Mouse (Mus musculus) lung, postnatal 4 days (tissue): Measurements from ENCODE around the gene Arl14ep.
"Not testable (repeated sequence)": the region's sequence is repeated elsewhere in the genome, so short reads cannot be mapped to it uniquely, and the experiment has no call there.

Experiments used
- DNase-seq, 2 experiments: peaks; one replicate each; pipeline ENCODE4 v3.0.0; 2021

Gene Arl14ep

GRCm38 (mm10) chr2:106973959-106974639 lies at the start of gene Arl14ep:
Gene Arl14ep, minus strand, starts transcription at chr2:106974424.
- peak; percentile 90 to 91 for DNase-seq

DNA sequence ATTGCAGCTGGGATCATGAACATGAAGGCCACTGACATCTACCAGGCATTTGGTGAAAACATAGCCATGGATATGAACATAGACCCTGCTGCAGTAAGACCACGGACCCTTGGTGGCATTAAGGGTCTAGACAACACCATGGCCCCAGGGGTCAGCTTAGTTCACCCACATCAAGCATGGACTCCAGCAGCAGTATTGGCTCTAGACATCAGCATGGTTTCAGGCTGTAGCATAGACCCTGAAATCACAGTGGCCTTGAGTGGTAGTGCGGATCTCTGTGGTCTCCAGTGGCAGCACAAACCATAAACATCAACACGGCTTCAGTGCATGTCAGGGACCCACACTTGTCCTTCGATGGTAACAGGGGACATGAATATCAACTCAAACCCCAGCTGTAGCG lies 48.5 kb upstream of the Arl14ep start:
- no peak for DNase-seq

DNA sequence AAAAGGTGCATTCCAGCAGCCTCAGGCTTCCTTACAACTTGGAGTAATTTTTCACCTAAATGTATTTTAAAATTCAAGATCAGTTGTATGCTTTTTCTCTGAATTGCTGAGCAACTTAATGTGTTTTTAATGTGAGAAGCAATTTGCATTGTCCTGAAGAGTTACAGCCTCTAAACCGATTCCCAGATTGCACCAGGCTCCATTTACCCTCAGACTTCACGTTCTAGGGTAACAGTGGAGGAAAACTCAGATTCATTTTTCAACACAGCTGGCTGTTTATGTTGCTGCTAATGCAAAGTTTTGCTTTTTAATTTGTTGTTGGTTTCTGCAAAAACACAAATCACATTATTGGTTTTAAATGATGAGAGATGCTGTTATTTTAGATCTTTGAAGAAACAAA lies 45.1 kb upstream of the Arl14ep start:
- no peak for DNase-seq

DNA sequence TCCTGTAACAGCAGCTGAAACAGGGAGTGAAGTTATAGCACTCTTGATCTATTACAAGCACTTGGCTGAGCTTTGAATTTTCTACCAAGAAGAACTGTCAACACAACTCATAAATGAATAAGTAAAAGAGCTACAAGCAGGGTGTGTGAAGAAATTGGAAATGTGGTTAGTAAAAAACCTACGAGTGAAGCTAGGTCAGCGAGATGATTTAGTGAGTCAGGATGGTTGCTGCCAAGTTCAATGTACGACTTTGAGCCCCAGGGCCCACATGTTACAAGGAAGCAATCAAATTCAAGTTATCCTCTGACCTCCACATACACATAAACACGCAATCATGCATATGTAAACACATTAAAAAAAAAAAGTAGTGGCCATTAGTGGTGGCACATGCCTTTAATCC lies 38.9 kb upstream of the Arl14ep start:
- DNase-seq = no peak

DNA sequence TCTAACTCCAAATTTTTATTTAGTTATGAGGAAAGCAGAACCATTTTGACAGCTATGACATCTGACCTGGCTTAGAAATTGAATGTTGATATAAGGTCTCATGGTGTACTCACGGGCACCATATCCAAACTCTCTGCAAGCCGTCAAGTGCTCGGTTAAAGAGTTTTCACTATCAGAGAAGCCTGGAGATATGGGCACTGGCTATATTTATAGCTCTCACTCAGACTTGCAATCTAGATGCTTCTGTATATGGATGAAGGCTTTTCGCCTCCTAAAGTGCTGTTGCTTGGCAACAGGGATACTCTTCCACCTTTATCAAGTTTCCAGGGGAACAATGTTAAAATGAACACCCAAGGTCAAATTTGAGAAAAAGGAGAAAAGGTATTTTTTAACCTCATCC lies 38.1 kb upstream of the Arl14ep start:
- DNase-seq = no peak

GRCm38 (mm10) chr2:107010160-107010559 lies 35.9 kb upstream of the Arl14ep start:
- DNase-seq = no peak

GRCm38 (mm10) chr2:107006378-107006777 lies 32.2 kb upstream of the Arl14ep start:
- DNase-seq = no peak

- DNase-seq = not testable (repeated sequence)
Measured at GRCm38 (mm10) chr2:107005876-107006275, 31.7 kb upstream of the Arl14ep start.

- no peak for DNase-seq
Measured at GRCm38 (mm10) chr2:106991261-106991660, 17.0 kb upstream of the Arl14ep start.

GRCm38 (mm10) chr2:106984945-106985344 lies 10.7 kb upstream of the Arl14ep start:
- no peak for DNase-seq

DNA sequence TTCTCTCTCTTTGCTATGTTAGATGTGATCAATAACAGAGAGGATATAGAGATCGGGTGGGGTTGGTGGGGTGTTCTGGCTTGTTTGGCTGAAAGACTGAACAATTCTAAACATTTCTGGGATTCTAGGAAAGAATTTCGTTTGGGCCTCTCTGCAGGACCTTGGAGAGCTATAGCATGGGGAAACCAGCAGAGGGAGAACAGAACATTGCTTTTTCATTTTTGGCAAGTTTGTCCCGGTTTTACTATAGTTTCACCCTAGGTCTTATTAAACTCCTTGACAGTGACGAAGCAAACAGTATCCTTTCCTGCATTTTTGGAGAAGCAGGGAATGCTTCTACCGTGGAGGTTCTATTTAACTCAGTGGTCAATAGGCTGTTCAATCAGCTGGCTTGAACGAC lies 8.3 kb upstream of the Arl14ep start:
- no peak for DNase-seq

DNA sequence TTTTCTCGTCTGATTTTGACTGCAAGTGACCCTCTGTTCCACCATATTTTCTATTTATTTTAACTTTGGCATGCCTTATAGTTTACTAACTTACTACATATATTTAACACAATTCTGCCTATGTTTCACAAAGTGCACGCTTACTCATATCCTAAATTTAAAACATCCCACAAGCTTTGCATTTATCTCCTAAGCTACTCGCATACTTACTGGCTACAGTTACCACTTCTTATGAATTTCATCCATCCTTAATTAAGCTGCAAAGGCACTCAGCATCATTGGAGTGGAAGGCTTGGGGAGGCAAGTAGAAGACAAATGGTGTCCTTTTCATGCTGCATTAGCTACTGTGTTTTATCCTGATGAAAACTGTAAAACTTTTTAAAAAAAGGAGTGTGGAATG lies 2.2 kb upstream of the Arl14ep start:
- no peak for DNase-seq

- DNase-seq = no peak
Measured at GRCm38 (mm10) chr2:106973332-106973958, 779 bp downstream of the Arl14ep start.

DNA sequence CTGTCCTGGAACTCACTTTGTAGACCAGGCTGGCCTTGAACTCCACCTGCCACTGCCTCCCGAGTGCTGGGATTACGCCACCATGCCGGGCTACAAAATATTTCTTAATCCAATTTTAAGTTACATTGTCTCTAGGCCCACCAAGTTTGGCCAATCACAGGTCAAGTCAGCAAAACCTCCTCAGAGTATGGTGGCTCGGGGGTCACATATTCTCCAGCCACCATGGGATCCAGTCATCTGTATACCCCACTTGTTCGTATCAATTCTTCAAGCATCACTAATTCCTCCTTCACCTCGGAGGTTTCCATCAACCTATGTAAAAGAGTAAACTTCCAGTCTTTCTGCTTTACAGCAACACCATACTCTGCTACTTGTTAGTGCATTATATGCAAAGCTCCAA lies 1.4 kb downstream of the Arl14ep start:
- no peak for DNase-seq

GRCm38 (mm10) chr2:106970971-106971370 lies 3.3 kb downstream of the Arl14ep start:
- no peak for DNase-seq

DNA sequence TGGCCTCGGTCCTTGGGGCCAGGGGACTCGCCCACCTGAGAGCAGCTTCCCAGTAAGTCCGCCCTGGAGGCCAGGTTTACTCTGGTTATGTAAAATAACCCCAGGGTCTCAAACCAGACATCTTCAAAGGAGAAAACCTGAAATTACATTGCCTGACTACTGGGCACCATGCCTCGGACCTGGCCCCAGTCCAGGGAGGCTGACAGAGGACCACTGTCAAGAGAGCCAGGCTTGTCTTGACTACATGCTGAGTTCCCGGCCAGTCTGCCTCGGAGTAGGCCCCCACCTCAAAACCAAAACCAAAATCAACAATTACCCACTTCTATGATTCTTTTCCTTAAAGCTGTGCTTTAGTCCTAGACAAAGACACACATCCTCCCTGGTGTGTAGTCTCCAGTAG lies 5.9 kb downstream of the Arl14ep start:
- no peak for DNase-seq

GRCm38 (mm10) chr2:106963560-106963959 lies 10.7 kb downstream of the Arl14ep start:
- DNase-seq = no peak

- no peak for DNase-seq
Measured at GRCm38 (mm10) chr2:106961650-106962049, 12.6 kb downstream of the Arl14ep start.

DNA sequence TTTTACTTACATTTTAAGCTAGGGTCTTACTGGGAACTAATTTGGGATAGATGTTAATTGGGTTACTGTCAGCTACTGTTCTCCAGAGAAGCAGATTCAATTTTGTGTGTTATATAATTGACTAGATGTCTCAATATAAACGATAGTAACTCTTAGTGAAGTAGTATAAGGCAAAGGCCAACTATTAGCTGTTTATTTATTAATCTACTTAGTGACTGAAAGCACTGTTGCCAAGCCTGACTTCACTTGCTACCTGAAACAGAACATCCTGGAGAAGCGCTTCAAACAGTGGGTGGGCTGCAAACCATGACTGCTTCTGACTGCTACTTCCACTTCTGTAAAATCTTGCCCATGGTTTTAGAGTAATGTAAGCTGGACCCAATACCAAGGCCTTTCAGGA lies 13.2 kb downstream of the Arl14ep start:
- DNase-seq = no peak

DNA sequence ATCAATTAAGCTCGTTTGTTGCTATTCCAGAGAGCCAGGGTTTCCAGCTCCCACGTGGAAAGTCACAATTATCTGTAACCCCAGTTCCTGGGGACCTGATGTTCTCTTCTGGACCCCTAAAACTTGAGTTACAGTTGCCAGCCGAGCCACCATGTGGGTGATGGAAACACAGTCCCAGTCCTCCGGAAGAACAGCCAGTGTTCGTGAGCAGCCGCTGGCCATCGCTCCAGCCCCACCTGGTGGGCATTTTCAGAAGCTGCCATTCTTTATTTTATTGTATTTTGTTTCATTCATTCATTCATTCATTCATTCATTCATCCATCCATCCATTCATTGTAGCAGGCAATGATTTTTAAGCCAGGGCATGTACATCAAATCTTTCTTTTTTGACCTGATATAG lies 14.0 kb downstream of the Arl14ep start:
- DNase-seq = no peak

- no peak for DNase-seq
Measured at GRCm38 (mm10) chr2:106959380-106959779, 14.8 kb downstream of the Arl14ep start.

DNA sequence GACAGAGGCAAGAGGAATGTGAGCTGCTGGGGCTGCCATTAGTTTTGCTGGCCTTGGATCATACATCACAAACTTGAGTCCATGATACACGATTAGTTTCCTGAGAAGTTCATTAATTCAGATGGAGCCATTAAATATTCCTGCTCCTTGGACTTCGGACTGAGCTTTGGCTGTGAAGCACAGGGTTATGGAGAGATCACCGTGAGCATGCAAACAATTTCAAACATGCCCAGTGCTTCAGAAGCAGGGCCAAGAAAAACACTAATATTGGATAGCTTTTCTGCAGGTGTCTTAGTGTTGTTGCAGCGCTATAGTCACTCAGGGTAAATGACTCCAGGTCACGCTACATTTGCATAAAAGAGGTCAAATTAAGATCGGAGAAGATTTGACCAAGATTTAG lies 15.3 kb downstream of the Arl14ep start:
- DNase-seq = no peak

DNA sequence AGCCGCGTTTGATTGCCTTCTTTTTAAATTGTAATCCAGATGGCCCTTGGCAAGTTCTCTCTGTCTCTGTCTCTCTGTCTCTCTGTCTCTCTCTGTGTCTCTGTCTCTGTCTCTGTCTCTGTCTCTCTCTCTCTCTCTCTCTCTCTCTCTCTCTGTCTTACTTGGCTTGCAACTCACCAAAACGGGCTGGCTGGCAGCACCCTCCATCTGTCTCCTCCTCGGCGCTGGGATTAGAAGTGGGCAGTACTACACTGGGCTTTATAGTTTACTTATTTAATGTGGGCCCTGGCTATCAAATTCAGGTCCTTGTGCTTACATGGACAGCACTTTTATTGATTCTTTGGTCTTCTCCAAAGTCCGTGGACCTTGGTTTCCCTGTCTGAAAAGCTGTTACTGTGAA lies 18.1 kb downstream of the Arl14ep start:
- no peak for DNase-seq

- peak in 1 of 2 experiments; percentile 29 for DNase-seq
Measured at GRCm38 (mm10) chr2:106955621-106956020, 18.6 kb downstream of the Arl14ep start.

- DNase-seq = no peak
Measured at GRCm38 (mm10) chr2:106954975-106955374, 19.2 kb downstream of the Arl14ep start.
